Mouse (Mus musculus) ovary, adult 18-20 months (tissue): ENCODE measurements around the gene Arhgap15.

Source experiments
- DNase-seq: peaks from one replicate; pipeline ENCODE4 v3.0.0; 2022; ENCODE audit warnings: low spot score, mixed read lengths

Arhgap15 gene

GRCm38 (mm10) chr2:44192058-44192457 lies 443.4 kb downstream of the Arhgap15 start:
- no peak for DNase-seq

GRCm38 (mm10) chr2:44215506-44215905 lies 466.9 kb downstream of the Arhgap15 start:
- no peak for DNase-seq

GRCm38 (mm10) chr2:44217811-44218210 lies 469.2 kb downstream of the Arhgap15 start:
- no peak for DNase-seq

GRCm38 (mm10) chr2:44218317-44218716 lies 469.7 kb downstream of the Arhgap15 start:
- DNase-seq: no peak

GRCm38 (mm10) chr2:44221686-44222085 lies 473.1 kb downstream of the Arhgap15 start:
- DNase-seq: peak; percentile 25

GRCm38 (mm10) chr2:44222176-44222753 lies 473.6 kb downstream of the Arhgap15 start:
- DNase-seq: no peak

GRCm38 (mm10) chr2:44234856-44235255 lies 486.2 kb downstream of the Arhgap15 start:
- no peak for DNase-seq

GRCm38 (mm10) chr2:44241657-44242454 lies 493.2 kb downstream of the Arhgap15 start:
- no peak for DNase-seq

- DNase-seq: no peak
Observed at GRCm38 (mm10) chr2:44242628-44243255, 494.1 kb downstream of the Arhgap15 start.

- no peak for DNase-seq
Observed at GRCm38 (mm10) chr2:44255343-44255742, 506.7 kb downstream of the Arhgap15 start.

- no peak for DNase-seq
Observed at GRCm38 (mm10) chr2:44257946-44258345, 509.3 kb downstream of the Arhgap15 start.

- no peak for DNase-seq
Observed at GRCm38 (mm10) chr2:44271455-44272346, 523.1 kb downstream of the Arhgap15 start.

- no peak for DNase-seq
Observed at GRCm38 (mm10) chr2:44272606-44273005, 524.0 kb downstream of the Arhgap15 start.

GRCm38 (mm10) chr2:44274425-44274824 lies 525.8 kb downstream of the Arhgap15 start:
- no peak for DNase-seq

GRCm38 (mm10) chr2:44286181-44286719 lies 537.6 kb downstream of the Arhgap15 start:
- DNase-seq: no peak

- DNase-seq: no peak
Observed at GRCm38 (mm10) chr2:44299156-44299555, 550.5 kb downstream of the Arhgap15 start.

- no peak for DNase-seq
Observed at GRCm38 (mm10) chr2:44299909-44300308, 551.3 kb downstream of the Arhgap15 start.

GRCm38 (mm10) chr2:44300466-44300865 lies 551.8 kb downstream of the Arhgap15 start:
- no peak for DNase-seq

- no peak for DNase-seq
Observed at GRCm38 (mm10) chr2:44304261-44304970, 555.8 kb downstream of the Arhgap15 start.

GRCm38 (mm10) chr2:44304971-44305808 lies 556.6 kb downstream of the Arhgap15 start:
- DNase-seq: no peak
